10 mouse cellular contexts compared by ENCODE assay signal in genomic region chr5:35971841-35972578, GRCm38 (mm10).
A peak's percentile ranks its signal among the peaks of the same experiment; 100 is the strongest.
DNase-seq lines count a peak whose midpoint lies in the region; ATAC-seq and TF ChIP-seq lines count a peak whose summit lies in the region.
"Had no signal": no experiment of that assay in that cellular context is flagged by ENCODE, and none has a peak within 500 bp of the region (broad histone marks: within the 10 kb centered on the region; RNA-seq: fewer than 3 reads in every experiment).

No protein-coding gene starts in this region.

- no peak for ATAC-seq in midbrain, embryonic 15.5 days (replicated peaks)
- no peak for ATAC-seq in embryonic facial prominence, embryonic 14.5 days (ENCODE audit: low read depth)

- H3K4me2 ChIP-seq in midbrain, embryonic 15.5 days: no peak overlapping the region
- H3K4me2 ChIP-seq in embryonic facial prominence, embryonic 14.5 days (ENCODE audit: low read depth, low read length): no peak overlapping the region

- peaks cover 56% of the 10 kb centered on the region for H3K36me3 ChIP-seq in midbrain, embryonic 10.5 days
- H3K36me3 ChIP-seq in midbrain, embryonic 15.5 days (replicated peaks): peaks cover 36% of the 10 kb centered on the region; the same call in 1 of the 2 replicates
- peaks cover 60% of the 10 kb centered on the region for H3K36me3 ChIP-seq in embryonic facial prominence, embryonic 14.5 days (ENCODE audit: control insufficient read depth, insufficient read depth, low read length)

- no peak for TF ChIP-seq POLR2A in bone marrow, adult 2 months (IDR thresholded peaks at IDR 0.05; ENCODE audit: borderline replicate concordance, control insufficient read depth, low read depth, low read length)

- H3K27ac ChIP-seq in midbrain, embryonic 10.5 days (replicated peaks): no peak overlapping the region
- no peak overlapping the region for H3K27ac ChIP-seq in midbrain, embryonic 15.5 days
- H3K27ac ChIP-seq in bone marrow, adult 2 months (ENCODE audit: control insufficient read depth, insufficient read depth, low read depth, low read length, poor library complexity): no peak overlapping the region
- H3K27ac ChIP-seq in embryonic facial prominence, embryonic 14.5 days (replicated peaks; ENCODE audit: low read depth, low read length): 0 out of 2 replicates have a peak overlapping the region, but pooled peaks have one; percentile 19

- H3K9me3 ChIP-seq in midbrain, embryonic 10.5 days (replicated peaks): no peaks in the 10 kb centered on the region
- no peaks in the 10 kb centered on the region for H3K9me3 ChIP-seq in midbrain, embryonic 15.5 days
- no peaks in the 10 kb centered on the region for H3K9me3 ChIP-seq in embryonic facial prominence, embryonic 14.5 days (ENCODE audit: control insufficient read depth, low read length)

- 64% methylated on average over 10 of the region's 10 CpGs for WGBS in midbrain, embryonic 10.5 days
- WGBS in midbrain, embryonic 15.5 days: 62% methylated on average over 10 of the region's 10 CpGs
- 57% methylated on average over 10 of the region's 10 CpGs for WGBS in bone marrow, adult 2 months
- WGBS in embryonic facial prominence, embryonic 14.5 days: 45% methylated on average over 10 of the region's 10 CpGs

- H3K27me3 ChIP-seq in midbrain, embryonic 10.5 days (ENCODE audit: low read depth, poor library complexity, severe bottlenecking): peaks cover 30% of the 10 kb centered on the region
- no peaks in the 10 kb centered on the region for H3K27me3 ChIP-seq in midbrain, embryonic 15.5 days (replicated peaks)
- no peaks in the 10 kb centered on the region for H3K27me3 ChIP-seq in embryonic facial prominence, embryonic 14.5 days (replicated peaks; ENCODE audit: control insufficient read depth, insufficient read depth, low read length)

- peak; percentile 92 for TF ChIP-seq CTCF in bone marrow, adult 2 months (IDR thresholded peaks at IDR 0.05; ENCODE audit: control insufficient read depth, insufficient read depth, low read length)

- H3K9ac ChIP-seq in midbrain, embryonic 15.5 days: no peak overlapping the region
- no peak overlapping the region for H3K9ac ChIP-seq in embryonic facial prominence, embryonic 14.5 days (ENCODE audit: low read depth, low read length)

- DNase-seq in midbrain, embryonic 10.5 days (ENCODE audit: low spot score): peak; percentile 70
- peak; percentile 87 for DNase-seq in embryonic facial prominence, embryonic 14.5 days (ENCODE audit: low spot score)
- peak; percentile 86 to 91 for DNase-seq in heart, postnatal 14 days
- peak; percentile 38 to 67 for DNase-seq in left cerebral cortex, postnatal 14 days (ENCODE audit: low spot score in 2 of 2)
- peak; percentile 71 for DNase-seq in ovary, postnatal 36 days (ENCODE audit: low spot score)
- DNase-seq in thymus, postnatal 14 days: peak; percentile 80

- H3K4me3 ChIP-seq in midbrain, embryonic 10.5 days: no peak overlapping the region
- H3K4me3 ChIP-seq in midbrain, embryonic 15.5 days: no peak overlapping the region
- no peak overlapping the region for H3K4me3 ChIP-seq in bone marrow, adult 2 months (replicated peaks; ENCODE audit: control insufficient read depth, low read depth, low read length)
- H3K4me3 ChIP-seq in embryonic facial prominence, embryonic 14.5 days (ENCODE audit: low read depth, low read length): no peak overlapping the region
- H3K4me3 ChIP-seq: erythroblast, embryonic 14.5 days; megakaryocyte, embryonic 14.5 days had no signal

- H3K4me1 ChIP-seq in midbrain, embryonic 10.5 days: peaks cover 22% of the 10 kb centered on the region
- H3K4me1 ChIP-seq in midbrain, embryonic 15.5 days: peaks cover 12% of the 10 kb centered on the region; the same call in 1 of the 2 replicates
- H3K4me1 ChIP-seq in bone marrow, adult 2 months (ENCODE audit: control insufficient read depth, insufficient read depth, low read length): no peaks in the 10 kb centered on the region
- peaks cover 11% of the 10 kb centered on the region for H3K4me1 ChIP-seq in embryonic facial prominence, embryonic 14.5 days (ENCODE audit: control insufficient read depth, insufficient read depth, low read length)

- intact Hi-C loops in heart, postnatal 14 days (cut with DNase I): loop anchor here (10.0 kb wide), 1 partner anchor 177 kb away; no protein-coding TSS in a partner anchor
- intact Hi-C loops in left cerebral cortex, postnatal 14 days (cut with DNase I): no loop called here
